Mouse (Mus musculus): ENCODE measurements around the gene Rusc1.

DNA sequence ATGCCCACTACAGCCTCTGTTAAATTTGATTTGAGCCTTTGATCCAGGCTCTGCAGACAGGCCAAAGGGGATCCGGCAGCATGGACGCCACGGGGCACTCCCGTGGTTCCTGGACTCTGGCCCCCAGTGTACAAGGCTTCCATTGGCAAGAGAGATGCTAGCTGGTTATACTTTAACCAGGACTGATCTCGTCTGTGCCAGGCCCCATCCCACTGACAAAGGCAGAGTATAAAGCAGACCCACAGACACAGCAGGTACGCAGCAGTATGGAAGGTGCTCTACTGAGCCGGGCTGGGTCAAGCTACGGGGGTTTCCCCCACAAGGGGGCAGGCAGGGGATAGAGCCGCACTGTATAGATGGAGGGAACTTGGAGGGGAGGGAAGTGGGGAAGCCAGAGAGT lies 43.3 kb upstream of the Rusc1 start:
- TF ChIP-seq GATA1 (IDR thresholded peaks at IDR 0.05; ENCODE audit: borderline replicate concordance, low read length) (no peak), FLI1 (IDR thresholded peaks at IDR 0.05; ENCODE audit: low read length) (no peak)
